In genomic region chr10:30686862-30687261, GRCm38 (mm10) we compare ENCODE assay signal across 29 mouse cellular contexts.
"Had no signal": no experiment of that assay in that cellular context is flagged by ENCODE, and none has a peak within 500 bp of the region (broad histone marks: within the 10 kb centered on the region; RNA-seq: fewer than 3 reads in every experiment).

No protein-coding gene starts in this region.

- DNase-seq: left cerebral cortex, postnatal 4 days; liver; liver, embryonic 13.5 days; liver, postnatal 0 days; lung, adult 18-20 months; lung, adult 2 months; lung, embryonic 14.5 days; lung, postnatal 10 days; lung, postnatal 14 days; lung, postnatal 36 days; lung, postnatal 4 days; midbrain, embryonic 14.5 days had no signal

- ATAC-seq: liver, embryonic 12.5 days; liver, postnatal 0 days; lung, postnatal 0 days; midbrain, embryonic 13.5 days; midbrain, embryonic 15.5 days; midbrain, embryonic 16.5 days had no signal

- H3K27me3 ChIP-seq: limb, embryonic 12.5 days; limb, embryonic 13.5 days; limb, embryonic 15.5 days; liver, embryonic 12.5 days; liver, embryonic 13.5 days; liver, embryonic 15.5 days; lung, embryonic 15.5 days; megakaryocyte, embryonic 14.5 days; midbrain, embryonic 12.5 days; midbrain, embryonic 13.5 days; midbrain, embryonic 15.5 days; neural tube, embryonic 12.5 days; neural tube, embryonic 13.5 days had no signal

- H3K4me3 ChIP-seq: limb, embryonic 10.5 days; limb, embryonic 12.5 days; limb, embryonic 13.5 days; limb, embryonic 15.5 days; liver, embryonic 12.5 days; liver, embryonic 13.5 days; liver, embryonic 15.5 days; lung, embryonic 15.5 days; megakaryocyte, embryonic 14.5 days; midbrain, embryonic 10.5 days; midbrain, embryonic 12.5 days; midbrain, embryonic 13.5 days; midbrain, embryonic 15.5 days; myocyte; neural tube, embryonic 12.5 days; neural tube, embryonic 13.5 days had no signal
